Mouse (Mus musculus): ENCODE measurements at regions not wholly inside any gene's neighbourhood (a gene's known extent, or its start where the extent isn't known, plus 50 kb on each side); places are given as distances from the start of the nearest gene placed in this dataset.
A peak's percentile ranks its signal among the peaks of the same experiment; 100 is the strongest.

DNA sequence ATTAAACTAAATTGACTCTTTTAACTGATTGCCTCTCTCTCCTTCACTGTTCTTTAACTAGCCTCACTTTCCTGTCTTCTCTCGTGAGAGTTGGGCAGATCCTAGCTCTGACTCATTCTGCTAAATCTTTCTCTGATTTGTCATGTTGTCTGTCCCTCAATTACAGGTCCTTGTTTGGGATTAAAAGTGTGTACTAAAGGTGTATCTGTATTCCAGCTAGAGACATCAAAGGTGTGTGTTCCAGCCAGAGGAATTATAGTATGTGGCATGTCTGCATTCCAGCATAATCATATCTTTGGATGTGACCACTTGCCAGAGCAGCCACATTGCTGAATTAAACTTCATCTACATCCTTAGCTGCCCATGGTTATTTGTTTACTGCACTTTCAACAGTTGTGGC, 167.5 kb upstream of the Fam83b start:
- DNase-seq (ENCODE audit: low read depth, low spot score), result no peak

DNA sequence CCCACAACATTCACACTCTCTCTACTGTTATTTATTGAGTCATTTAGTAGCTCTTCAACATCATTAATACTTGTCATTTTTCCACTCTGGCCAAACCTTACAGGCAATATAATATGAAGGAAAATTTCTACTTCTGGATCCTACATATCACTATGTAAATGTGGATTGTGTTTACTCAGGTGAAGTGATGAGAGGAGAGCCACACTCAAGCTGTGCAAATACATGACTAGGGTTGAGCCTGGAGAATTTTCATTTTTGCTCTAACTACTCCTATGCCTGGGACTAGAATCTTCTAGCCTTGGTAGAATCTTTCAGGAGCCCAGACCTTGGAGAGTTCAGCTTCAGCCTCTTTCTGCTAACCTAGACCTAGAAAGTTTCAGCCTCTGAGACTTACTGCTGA, 166.9 kb upstream of the Fam83b start:
- no peak for DNase-seq (ENCODE audit: low read depth, low spot score)

DNA sequence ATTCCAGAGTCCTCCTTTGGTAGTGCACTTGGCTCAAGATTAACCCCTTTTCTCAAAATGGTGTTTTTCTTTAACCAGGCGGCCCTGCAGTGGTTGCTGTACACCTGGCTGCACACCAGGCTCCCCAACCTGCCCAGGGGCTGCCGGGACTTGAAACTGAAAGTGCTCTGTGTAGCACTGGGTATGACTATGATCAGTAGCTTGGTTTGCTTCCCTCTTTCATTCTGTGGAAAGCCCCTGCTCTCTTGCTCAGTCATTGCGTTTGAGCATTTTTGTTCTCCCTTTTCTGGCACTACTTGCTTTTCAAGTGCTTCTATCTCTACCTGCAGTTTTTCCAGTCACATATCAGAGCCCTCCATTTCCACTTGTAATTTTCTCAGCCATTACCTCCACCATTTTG, 156.0 kb upstream of the Fam83b start:
- DNase-seq (ENCODE audit: low read depth, low spot score), result peak; percentile 89

DNA sequence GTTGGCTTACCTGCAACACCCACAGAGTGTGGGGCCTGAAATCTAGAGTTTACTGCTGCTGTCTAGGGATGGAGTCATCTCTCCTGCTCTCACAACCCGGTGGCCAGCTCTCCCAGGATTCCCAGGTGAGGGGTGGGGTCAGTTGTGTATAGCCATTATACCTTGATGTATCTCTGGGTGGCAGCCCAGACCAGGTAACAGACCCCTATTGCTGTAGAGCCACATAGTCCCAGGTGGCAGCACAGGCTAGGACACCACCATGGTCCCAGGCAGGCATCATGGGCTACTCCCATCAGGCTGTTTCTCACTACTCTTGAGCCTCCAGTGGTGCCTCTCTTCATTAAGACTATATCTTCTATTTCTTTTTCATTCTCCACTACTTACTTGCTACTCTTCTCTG, 148.9 kb upstream of the Fam83b start:
- DNase-seq (ENCODE audit: low read depth, low spot score), result no peak

DNA sequence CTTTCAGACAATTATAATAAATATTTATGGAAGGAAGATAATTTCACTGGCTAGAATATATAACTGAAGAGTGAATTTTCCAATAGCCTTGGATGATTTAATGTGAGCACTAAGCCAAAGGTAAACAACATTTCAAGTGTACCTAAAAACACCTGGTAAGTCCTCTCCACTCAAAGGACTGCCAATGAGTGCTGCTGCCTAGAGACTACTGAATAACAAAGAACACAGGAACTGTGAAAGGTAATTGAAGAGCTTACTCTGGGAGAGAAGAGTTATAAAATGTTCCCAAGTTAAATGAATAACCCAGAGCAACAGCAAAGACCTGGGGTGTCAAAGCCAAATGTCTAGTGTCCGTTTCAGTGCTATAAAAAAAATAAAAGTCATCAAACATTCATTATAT, 139.5 kb upstream of the Fam83b start:
- DNase-seq (ENCODE audit: low read depth, low spot score), result no peak

DNA sequence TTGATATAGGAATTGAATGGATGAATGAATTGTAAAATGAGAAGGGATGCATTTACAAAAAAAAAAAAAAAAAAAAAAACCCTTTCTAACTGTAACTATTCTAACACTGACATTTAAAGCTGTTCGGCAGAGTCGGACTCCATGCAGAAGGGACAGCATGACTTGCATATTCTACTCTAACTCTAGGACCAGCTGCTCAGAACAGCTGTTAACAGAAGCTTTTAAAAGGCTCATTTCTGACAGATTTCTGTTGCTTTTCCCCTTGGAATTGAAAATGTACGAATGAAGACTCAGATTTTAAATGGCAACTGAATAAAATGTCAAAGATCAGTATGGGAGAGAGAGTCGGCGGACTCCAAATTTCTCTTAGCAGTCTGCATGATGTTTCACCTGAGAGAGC, 138.9 kb upstream of the Fam83b start:
- no peak for DNase-seq (ENCODE audit: low read depth, low spot score)

DNA sequence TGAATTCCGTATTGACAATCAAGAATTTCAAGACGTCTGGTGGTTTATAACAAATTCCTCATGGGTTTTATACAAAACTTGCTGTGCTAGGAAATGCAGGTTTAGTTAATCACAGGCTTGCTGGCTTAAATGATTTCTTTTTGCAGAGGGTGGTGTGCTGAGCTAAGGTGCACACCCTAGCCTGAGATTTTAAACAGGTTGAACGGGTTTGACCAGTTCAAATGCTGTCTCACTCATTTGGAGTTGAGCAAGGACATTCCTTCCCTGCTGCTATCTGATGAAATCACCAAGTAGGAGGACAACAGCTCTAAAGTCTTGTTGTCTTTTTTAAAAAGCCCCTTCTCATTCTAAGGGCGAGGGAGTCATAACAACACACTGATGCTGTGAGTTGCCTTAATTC, 128.6 kb upstream of the Fam83b start:
- no peak for DNase-seq (ENCODE audit: low read depth, low spot score)

DNA sequence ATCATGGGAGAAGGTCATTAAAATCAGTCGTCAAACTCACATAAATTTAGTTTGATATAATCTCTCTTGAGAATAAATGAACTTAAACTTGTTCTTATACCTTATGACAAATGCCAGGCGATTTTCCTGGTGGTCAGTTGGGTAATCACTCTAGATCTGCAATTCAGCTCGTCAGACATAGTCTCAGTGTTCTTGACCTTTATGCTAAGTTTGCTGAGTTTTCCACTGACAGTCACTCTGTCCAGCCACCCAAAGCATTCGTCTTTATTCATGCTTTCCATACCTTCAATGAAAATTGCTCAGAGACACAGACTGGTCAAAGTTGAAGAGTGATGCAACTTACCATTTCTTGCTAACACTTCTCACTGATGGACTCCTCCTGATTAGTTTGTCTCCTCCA, 126.1 kb upstream of the Fam83b start:
- no peak for DNase-seq (ENCODE audit: low read depth, low spot score)

DNA sequence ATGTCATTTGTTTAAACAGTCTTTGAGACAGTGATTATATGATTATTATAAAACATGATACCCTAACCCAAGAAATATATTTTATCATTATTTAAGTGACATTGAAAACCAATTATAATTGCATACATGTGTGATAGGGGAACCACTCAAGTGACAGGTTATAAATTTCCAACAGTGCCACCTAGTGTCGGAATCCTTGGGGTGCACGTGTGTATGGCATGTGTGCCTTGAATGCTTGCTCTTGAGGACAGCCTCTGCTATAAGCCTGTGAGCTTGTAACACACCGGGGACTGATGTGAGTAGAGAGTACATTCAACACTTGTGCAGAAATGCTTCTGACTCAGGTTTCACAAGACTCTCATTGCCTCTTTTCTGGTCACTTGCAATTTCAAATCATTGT, 93.9 kb upstream of the Fam83b start:
- peak; percentile 78 for DNase-seq (ENCODE audit: low read depth, low spot score)

DNA sequence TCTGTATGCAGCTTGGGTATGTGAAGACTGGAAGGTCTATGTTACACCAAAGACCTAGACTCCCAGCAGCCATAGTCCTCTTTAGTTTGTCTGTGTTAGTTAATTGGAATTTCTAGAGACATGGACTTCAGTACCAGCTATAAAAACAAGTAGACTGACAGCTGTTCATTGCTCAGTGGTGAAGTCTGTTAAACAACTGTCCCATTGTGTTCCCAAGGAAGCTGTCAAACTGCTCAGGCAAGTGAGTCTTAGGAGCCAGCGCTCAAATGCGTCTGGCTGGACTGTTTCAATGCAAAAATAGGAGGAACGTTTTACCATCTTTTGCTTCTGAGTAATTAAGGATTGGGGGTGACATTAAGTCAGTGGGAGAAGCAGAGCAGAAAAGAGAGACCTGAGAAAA, 92.9 kb upstream of the Fam83b start:
- DNase-seq (ENCODE audit: low read depth, low spot score), result no peak

DNA sequence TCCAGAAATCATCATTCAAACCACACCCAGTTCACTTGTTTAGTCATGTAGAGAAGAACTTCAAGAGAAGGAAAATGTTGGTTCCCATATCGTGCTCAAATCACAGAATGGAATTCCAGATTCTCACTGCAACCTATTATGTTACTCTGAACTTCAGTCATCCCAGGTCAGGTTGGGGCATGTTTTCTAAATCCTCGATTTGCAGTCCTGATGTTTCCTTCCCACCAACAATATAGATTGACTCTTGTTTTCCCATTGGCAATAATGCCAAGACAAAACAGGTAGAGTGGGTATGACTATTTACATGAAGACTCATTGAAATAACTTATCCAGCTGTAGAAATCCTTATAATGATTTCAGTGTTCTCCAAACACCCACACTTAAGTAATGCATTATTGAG, 86.4 kb upstream of the Fam83b start:
- no peak for DNase-seq (ENCODE audit: low read depth, low spot score)

DNA sequence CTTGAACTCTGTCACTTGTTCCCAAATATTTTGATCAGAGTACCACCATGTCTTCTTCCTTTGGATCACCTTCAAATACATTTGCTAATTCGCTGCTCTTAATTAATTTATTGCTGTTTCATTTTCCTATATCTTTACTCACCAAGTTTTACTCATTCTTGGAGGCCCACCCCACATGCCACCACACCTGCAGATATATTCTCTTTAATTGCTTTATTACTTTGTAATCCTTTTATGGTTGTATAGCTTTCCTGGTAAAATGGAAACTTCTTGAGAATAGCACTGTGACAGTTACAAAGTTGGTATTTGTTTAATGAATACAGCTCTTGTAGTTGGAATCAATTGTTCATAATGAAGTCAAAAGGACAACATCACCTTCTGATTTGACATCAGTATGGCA, 82.6 kb upstream of the Fam83b start:
- no peak for DNase-seq (ENCODE audit: low read depth, low spot score)

DNA sequence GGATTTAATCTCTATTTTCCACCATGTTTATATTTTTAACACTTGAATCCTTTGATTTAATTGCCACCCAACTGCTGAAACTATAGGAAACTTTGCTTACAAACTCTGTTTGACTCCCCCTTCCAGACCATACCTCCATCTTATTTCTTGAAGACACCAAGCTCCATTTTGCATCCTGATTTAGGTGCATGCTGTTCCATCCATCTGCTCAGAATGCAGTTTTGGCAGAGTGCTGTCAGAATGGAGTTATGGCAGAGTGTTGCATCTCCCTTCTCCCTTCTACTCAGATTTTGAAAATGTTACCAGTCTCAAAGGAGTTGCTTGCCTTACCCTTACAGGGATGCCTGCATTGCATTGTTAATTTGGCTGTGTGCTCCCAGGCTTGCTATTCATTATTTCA, 79.5 kb upstream of the Fam83b start:
- DNase-seq (ENCODE audit: low read depth, low spot score), result no peak
